Mouse (Mus musculus) embryonic facial prominence, embryonic 11.5 days (tissue): Measurements from ENCODE around the gene Ace3. TPM values are rescaled to one million over a fixed set of nuclear protein-coding genes. Genes with fewer than 3 reads are reported as not detected.

Experiments
- ATAC-seq: fragments of 200-750 bp; cut with Nextera tagmentation; replicated peaks from 2 replicates; pipeline ENCODE4 v1.8.0; 2017; ENCODE audit warnings: low read depth; ENCODE audit not compliant: insufficient number of reproducible peaks, low FRiP score, low TSS enrichment
- DNase-seq: peaks from one replicate; pipeline ENCODE4 v3.0.0-alpha.2; 2015; ENCODE audit warnings: low spot score
- H3K27ac ChIP-seq: fragments of 300-500 bp; sonication (generic); replicated peaks from 2 replicates; pipeline ENCODE4 v1.5.1; 2014; ENCODE audit warnings: mild to moderate bottlenecking, low read depth, low read length, control low read depth
- H3K27me3 ChIP-seq: fragments of 300-500 bp; sonication (generic); 2 replicates; pipeline ENCODE4 v1.6.1; 2014; ENCODE audit warnings: mild to moderate bottlenecking, low read length, moderate library complexity, mixed read lengths; ENCODE audit not compliant: control insufficient read depth, insufficient read depth
- H3K36me3 ChIP-seq: fragments of 300-500 bp; sonication (generic); replicated peaks from 2 replicates; pipeline ENCODE4 v1.6.1; 2014; ENCODE audit warnings: low read depth, mild to moderate bottlenecking, low read length, moderate library complexity, mixed read lengths; ENCODE audit not compliant: control insufficient read depth, insufficient read depth
- H3K4me1 ChIP-seq: fragments of 300-500 bp; sonication (generic); 2 replicates; pipeline ENCODE4 v1.6.1; 2014; ENCODE audit warnings: low read length, mixed read lengths; ENCODE audit not compliant: control insufficient read depth, insufficient read depth
- H3K4me2 ChIP-seq: fragments of 300-500 bp; sonication (generic); 2 replicates; pipeline ENCODE4 v1.6.1; 2014; ENCODE audit warnings: low read depth, mild to moderate bottlenecking, control low read depth, low read length, moderate library complexity
- H3K4me3 ChIP-seq: fragments of 300-500 bp; sonication (generic); 2 replicates; pipeline ENCODE4 v1.5.1; 2014; ENCODE audit warnings: low read depth, low read length, control low read depth
- H3K9ac ChIP-seq: fragments of 300-500 bp; sonication (generic); replicated peaks from 2 replicates; pipeline ENCODE4 v1.6.1; 2014; ENCODE audit warnings: mild to moderate bottlenecking, control low read depth, low read length
- H3K9me3 ChIP-seq: fragments of 300-500 bp; sonication (generic); replicated peaks from 2 replicates; pipeline ENCODE4 v1.6.1; 2016; ENCODE audit warnings: mild to moderate bottlenecking, low read length, inconsistent platforms, mixed read lengths; ENCODE audit not compliant: control insufficient read depth
- WGBS: fragments of 180-500 bp; shearing (Covaris S2); extraction: QIAGEN DNeasy Blood & Tissue Kit; methylation state at CpG from one replicate; pipeline ENCODE4 v1.1.7; 2014; 5-methylcytosine and 5-hydroxymethylcytosine counted together
- polyA plus RNA-seq: library from polyadenylated mRNA; unstranded; fragments of >200 nt; fragmentation: Nextera tagmentation; extraction: Ambion mirVana; gene quantifications from 2 replicates; pipeline ENCODE4 v1.2.1, GENCODE M21; 2014

Ace3 gene
- polyA plus RNA-seq, 1 experiment from 2014 or later: not detected

DNA sequence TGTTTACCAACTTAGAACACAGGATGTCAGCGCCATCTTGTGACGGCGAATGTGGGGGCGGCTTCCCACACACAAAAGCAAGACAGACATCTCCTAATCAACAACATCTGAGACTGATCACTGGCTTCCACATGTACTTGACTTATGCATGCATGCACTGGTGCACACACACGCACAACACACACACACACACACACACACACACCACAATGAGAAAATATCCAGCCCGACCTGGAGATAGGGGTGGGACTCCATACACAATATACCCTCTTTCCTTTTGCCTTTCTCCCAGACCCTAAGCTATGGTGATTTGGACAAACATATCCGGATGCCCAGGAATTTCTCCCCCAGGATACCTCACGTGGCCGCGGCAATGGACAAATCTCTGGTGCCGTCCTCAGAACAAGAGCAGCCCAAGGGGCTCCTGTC, 39.0 kb downstream of the Ace3 start:
- Histone ChIP-seq H3K36me3 (no peaks in the 10 kb centered on the region), H3K4me3 (no peak overlapping the region)
- peak; percentile 80 for DNase-seq

DNA sequence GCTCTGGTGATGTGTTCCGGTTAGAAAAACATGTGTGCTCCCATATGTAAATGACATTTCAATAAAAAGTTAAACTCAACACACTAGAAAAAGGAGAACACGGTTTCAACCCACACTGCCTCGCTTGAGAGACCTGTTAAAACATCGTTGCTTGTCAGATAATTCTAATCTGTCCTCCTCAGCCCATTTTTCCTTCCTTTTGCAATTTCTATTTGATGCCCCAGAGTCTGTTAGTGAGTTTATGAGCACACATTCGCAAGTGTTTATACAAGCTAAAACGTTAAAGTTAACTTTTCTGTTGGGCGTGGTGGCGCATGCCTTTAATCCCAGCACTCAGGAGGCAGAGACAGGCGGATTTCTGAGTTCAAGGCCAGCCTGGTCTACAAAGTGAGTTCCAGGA, 40.5 kb downstream of the Ace3 start:
- Histone ChIP-seq H3K9me3 (no peaks in the 10 kb centered on the region), H3K4me1 (no peaks in the 10 kb centered on the region; the same call in 1 of the 2 replicates), H3K4me3 (no peak overlapping the region), H3K27ac (no peak overlapping the region), H3K27me3 (no peaks in the 10 kb centered on the region), H3K36me3 (no peaks in the 10 kb centered on the region), H3K9ac (no peak overlapping the region), H3K4me2 (no peak overlapping the region)
- DNase-seq (no peak), ATAC-seq (no peak)
- 87% methylated on average over 9 of the region's 9 CpGs for WGBS

More for the DNA sequence above, 39.0 kb downstream of the Ace3 start:
- no peak for ATAC-seq
- H3K27me3 ChIP-seq: no peaks in the 10 kb centered on the region
- no peaks in the 10 kb centered on the region for H3K9me3 ChIP-seq
- H3K9ac ChIP-seq: peak overlapping the region; percentile 10; the same call in 1 of the 2 replicates
- peak overlapping the region; percentile 16; the same call in 1 of the 2 replicates for H3K4me2 ChIP-seq
- peak overlapping the region; percentile 38; the same call in 1 of the 2 replicates for H3K27ac ChIP-seq
- WGBS: 46% methylated on average over 11 of the region's 11 CpGs
- no peaks in the 10 kb centered on the region; the same call in 1 of the 2 replicates for H3K4me1 ChIP-seq

- H3K4me3 ChIP-seq: peak within 1 kb of the TSS; percentile 99
- no peaks in the 10 kb centered on the region; the same call in 1 of the 2 replicates for H3K4me1 ChIP-seq
- H3K27me3 ChIP-seq: no peaks in the 10 kb centered on the region
- DNase-seq (peak; percentile 98), ATAC-seq (peak; percentile 99)
- WGBS: under 1% methylated on average over 66 of the region's 66 CpGs
- H3K9ac ChIP-seq: peak within 1 kb of the TSS; percentile 89
- no peaks in the 10 kb centered on the region for H3K36me3 ChIP-seq
- no peaks in the 10 kb centered on the region for H3K9me3 ChIP-seq
- peak within 1 kb of the TSS; percentile 76 for H3K27ac ChIP-seq
- peak within 1 kb of the TSS; percentile 82 for H3K4me2 ChIP-seq
Observed at GRCm38 (mm10) chr11:106036548-106037417, 42.3 kb downstream of the Ace3 start, which contains the start of gene Dcaf7. Gene Dcaf7 (plus strand): TSS chr11:106036872.

DNA sequence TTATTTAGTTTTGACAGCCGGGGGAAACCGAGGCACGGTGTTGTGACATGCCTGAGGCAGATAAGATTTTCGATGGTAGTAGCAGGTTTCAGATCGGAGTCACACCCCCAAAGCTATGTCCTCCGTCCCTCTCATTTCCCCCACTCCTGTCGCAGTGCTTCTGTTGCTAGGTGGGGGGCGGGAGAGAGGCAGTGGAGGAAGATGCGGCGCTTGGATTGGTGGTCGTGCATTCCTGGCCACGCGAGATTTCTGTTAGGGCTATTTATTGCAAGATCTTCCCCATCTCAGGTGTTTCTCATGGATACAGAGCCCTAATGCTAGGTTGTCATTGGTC, 42.9 kb downstream of the Ace3 start:
- H3K9me3 ChIP-seq: no peaks in the 10 kb centered on the region
- ATAC-seq (no peak; the same call in 1 of the 2 replicates), DNase-seq (peak; percentile 69)
- no peaks in the 10 kb centered on the region for H3K27me3 ChIP-seq
- under 1% methylated on average over 13 of the region's 13 CpGs for WGBS
- H3K4me2 ChIP-seq: peak overlapping the region; percentile 82
- H3K4me3 ChIP-seq: peak overlapping the region; percentile 99
- H3K36me3 ChIP-seq: no peaks in the 10 kb centered on the region
- peak overlapping the region; percentile 89 for H3K9ac ChIP-seq
- H3K4me1 ChIP-seq: no peaks in the 10 kb centered on the region; the same call in 1 of the 2 replicates
- peak overlapping the region; percentile 76; the same call in 1 of the 2 replicates for H3K27ac ChIP-seq

- Histone ChIP-seq H3K27ac (no peak overlapping the region), H3K36me3 (no peaks in the 10 kb centered on the region; the same call in 1 of the 2 replicates), H3K4me1 (no peaks in the 10 kb centered on the region), H3K27me3 (no peaks in the 10 kb centered on the region), H3K4me2 (no peak overlapping the region), H3K4me3 (no peak overlapping the region), H3K9me3 (no peaks in the 10 kb centered on the region), H3K9ac (no peak overlapping the region)
- no peak for ATAC-seq
- no peak for DNase-seq
Observed at GRCm38 (mm10) chr11:106044349-106044748, 49.9 kb downstream of the Ace3 start.

- 94% methylated on average over 1 of the region's 1 CpGs for WGBS
- no peaks in the 10 kb centered on the region; the same call in 1 of the 2 replicates for H3K36me3 ChIP-seq
Observed at GRCm38 (mm10) chr11:106045256-106045655, 50.8 kb downstream of the Ace3 start.

DNA sequence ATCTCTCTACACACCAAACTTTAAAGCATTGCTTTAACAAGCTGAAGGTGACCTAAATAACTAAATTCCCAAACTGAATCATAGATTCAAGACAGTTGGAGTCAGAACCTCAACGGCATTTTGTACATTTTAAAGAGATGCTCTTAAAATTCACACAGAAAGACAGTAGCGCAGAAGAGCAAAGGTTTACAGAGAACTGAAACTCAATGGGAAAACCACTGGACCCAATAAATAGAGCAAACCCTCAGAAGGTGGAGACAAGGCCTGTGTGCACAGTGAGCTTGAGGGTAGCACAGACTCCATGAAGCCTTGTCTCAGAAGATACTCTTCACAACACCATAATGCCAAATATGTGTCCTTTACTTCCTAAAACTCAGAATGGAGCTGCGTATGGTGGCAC, 51.3 kb downstream of the Ace3 start:
- no peaks in the 10 kb centered on the region for H3K27me3 ChIP-seq
- whole genome bisulfite sequencing: 98% methylated on average over 3 of the region's 3 CpGs
- no peaks in the 10 kb centered on the region for H3K4me1 ChIP-seq
- no peak overlapping the region for H3K27ac ChIP-seq
- H3K9ac ChIP-seq: no peak overlapping the region
- DNase-seq (no peak), ATAC-seq (no peak)
- no peak overlapping the region for H3K4me3 ChIP-seq
- no peak overlapping the region for H3K4me2 ChIP-seq
- no peaks in the 10 kb centered on the region; the same call in 1 of the 2 replicates for H3K36me3 ChIP-seq
- no peaks in the 10 kb centered on the region for H3K9me3 ChIP-seq

More at GRCm38 (mm10) chr11:106045256-106045655, 50.8 kb downstream of the Ace3 start:
- DNase-seq (no peak), ATAC-seq (no peak)
- H3K9me3 ChIP-seq: no peaks in the 10 kb centered on the region
- H3K27me3 ChIP-seq: no peaks in the 10 kb centered on the region
- no peak overlapping the region for H3K27ac ChIP-seq
- no peak overlapping the region for H3K4me2 ChIP-seq
- H3K4me1 ChIP-seq: no peaks in the 10 kb centered on the region
- H3K9ac ChIP-seq: no peak overlapping the region
- H3K4me3 ChIP-seq: no peak overlapping the region

DNA sequence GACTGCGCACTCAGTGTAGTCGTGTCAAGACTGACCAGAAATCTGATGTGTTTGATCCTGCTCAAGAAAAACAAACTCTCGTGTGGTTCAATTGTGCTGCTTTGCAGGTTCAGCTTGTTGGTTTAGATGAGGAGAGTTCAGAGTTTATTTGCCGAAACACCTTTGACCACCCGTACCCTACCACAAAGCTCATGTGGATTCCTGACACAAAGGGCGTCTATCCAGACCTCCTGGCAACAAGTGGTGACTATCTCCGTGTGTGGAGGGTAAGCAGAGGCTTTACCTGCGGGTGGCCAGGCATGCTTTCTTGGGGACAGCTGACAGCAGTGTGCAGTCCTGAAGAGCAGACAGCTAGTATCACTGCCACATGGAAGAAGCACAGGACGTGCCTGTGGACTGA, 52.1 kb downstream of the Ace3 start:
- Histone ChIP-seq H3K27ac (no peak overlapping the region), H3K4me3 (no peak overlapping the region), H3K9ac (no peak overlapping the region), H3K27me3 (no peaks in the 10 kb centered on the region), H3K36me3 (no peaks in the 10 kb centered on the region; the same call in 1 of the 2 replicates), H3K4me2 (no peak overlapping the region), H3K4me1 (no peaks in the 10 kb centered on the region), H3K9me3 (no peaks in the 10 kb centered on the region)
- DNase-seq: no peak
- no peak for ATAC-seq
- 83% methylated on average over 9 of the region's 9 CpGs for WGBS
